Mouse (Mus musculus): ENCODE results near the gene Pex12. TPM values are rescaled to one million over a fixed set of nuclear protein-coding genes. Genes with fewer than 3 reads are reported as not detected.

Pex12 gene
- polyA plus RNA-seq, 1 experiment, result 5.5 TPM

Other genes with a start within 250 kb of the Pex12 start
- 28.7 and 31.8 TPM in 2 replicates for gene Slfn2, start 237.5 kb downstream of the Pex12 start, polyA plus RNA-seq (2012; rRNA removed)
- 11.2 and 12.1 TPM in 2 replicates for gene Slfn1, start 185.7 kb downstream of the Pex12 start, polyA plus RNA-seq (2012; rRNA removed)
- gene Slfn4, start 127.4 kb downstream of the Pex12 start, polyA plus RNA-seq (2012; rRNA removed), result 0.86 and 1.0 TPM in 2 replicates
- gene Slfn3, start 111.3 kb downstream of the Pex12 start, polyA plus RNA-seq (2012; rRNA removed), result 0.37 and 0.43 TPM in 2 replicates
- gene Slfn14, start 15.9 kb downstream of the Pex12 start, polyA plus RNA-seq (2012; rRNA removed), result 2.2 and 6.3 TPM in 2 replicates
- gene Ap2b1, start 3.6 kb downstream of the Pex12 start, polyA plus RNA-seq (2012; rRNA removed), result 25.6 and 26.1 TPM in 2 replicates
- 0.34 and 0.64 TPM in 2 replicates for gene Rasl10b, start 106.6 kb upstream of the Pex12 start, polyA plus RNA-seq (2012; rRNA removed)
- gene Gas2l2, start 126.9 kb upstream of the Pex12 start, polyA plus RNA-seq (2012; rRNA removed), result not detected in 2 replicates
- gene 1700020L24Rik, start 135.1 kb upstream of the Pex12 start, polyA plus RNA-seq (2012; rRNA removed), result 1.3 and 2.1 TPM in 2 replicates
- 6.3 and 6.4 TPM in 2 replicates for gene Mmp28, start 160.5 kb upstream of the Pex12 start, polyA plus RNA-seq (2012; rRNA removed)
- gene Taf15, start 170.5 kb upstream of the Pex12 start, polyA plus RNA-seq (2012; rRNA removed), result 8.9 and 11.0 TPM in 2 replicates
- 0.18 and 0.21 TPM in 2 replicates for gene Heatr9, start 219.6 kb upstream of the Pex12 start, polyA plus RNA-seq (2012; rRNA removed)
- gene Ccl5, start 227.9 kb upstream of the Pex12 start, polyA plus RNA-seq (2012; rRNA removed), result 519 and 769 TPM in 2 replicates

Measured in spleen, adult 2 months (tissue).